Mouse (Mus musculus): ENCODE measurements around the gene Ccdc137.

Ccdc137 gene

DNA sequence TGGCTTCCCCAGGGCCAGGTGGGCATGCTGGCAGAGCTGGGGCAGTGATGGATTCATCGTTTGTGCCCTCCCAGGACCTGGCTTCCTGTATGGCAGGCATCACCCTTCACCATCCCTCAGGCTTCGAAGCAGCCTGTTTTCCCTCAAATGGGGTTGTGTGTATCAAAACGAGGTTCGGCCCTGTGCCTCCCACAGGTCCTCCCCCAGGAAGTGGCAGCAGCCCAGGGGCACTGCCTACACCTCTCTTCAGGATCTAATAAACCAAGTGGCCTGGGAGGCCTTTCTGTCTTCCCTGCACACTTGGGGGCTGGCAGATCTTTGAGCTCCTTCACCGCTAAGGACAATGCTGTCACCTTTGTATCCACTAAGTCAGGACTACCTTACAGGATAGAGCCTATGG is 41.0 kb downstream of the Ccdc137 start:
- DNase-seq (ENCODE audit: low spot score in 2 of 2): no peak

DNA sequence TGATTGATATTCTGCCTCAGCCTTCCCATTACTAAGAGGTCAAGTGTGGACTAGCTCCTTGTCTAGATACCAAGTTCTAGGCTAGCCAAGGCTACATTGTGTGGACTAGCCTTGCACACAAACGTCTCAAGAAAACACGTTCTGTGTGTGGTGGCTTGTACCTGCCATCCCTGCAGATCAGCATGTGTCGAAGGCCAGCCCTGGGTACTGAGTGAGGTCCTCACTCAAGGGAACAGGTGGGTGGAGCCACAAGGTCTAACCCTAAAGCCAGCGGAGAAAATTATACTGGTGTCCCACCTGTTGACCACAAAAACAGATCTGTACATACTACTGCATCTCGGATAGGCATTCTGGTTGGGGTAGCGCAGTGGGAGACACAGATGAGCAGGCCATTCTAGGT is 42.0 kb downstream of the Ccdc137 start:
- DNase-seq (ENCODE audit: low spot score in 2 of 2): no peak

DNA sequence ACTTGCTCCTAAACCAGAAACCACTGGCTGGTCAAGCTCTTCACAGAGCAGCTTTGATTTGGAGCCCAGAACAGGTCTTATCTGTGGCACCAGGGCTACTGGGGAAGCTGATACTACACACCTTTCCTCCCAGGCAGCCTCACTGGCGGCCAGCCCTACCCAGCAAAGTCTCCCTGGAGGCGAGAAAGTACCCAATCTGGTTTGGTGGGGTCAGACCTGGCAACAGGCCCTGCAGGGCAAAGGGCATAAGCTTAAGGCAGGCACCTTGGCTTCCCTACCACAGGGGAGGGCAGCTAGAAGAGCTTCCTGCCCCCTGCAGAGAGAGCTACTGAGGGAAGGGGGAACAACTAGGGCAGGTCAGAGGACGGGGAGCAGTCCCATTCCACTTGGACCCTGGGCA is 42.4 kb downstream of the Ccdc137 start:
- no peak for DNase-seq (ENCODE audit: low spot score in 2 of 2)

DNA sequence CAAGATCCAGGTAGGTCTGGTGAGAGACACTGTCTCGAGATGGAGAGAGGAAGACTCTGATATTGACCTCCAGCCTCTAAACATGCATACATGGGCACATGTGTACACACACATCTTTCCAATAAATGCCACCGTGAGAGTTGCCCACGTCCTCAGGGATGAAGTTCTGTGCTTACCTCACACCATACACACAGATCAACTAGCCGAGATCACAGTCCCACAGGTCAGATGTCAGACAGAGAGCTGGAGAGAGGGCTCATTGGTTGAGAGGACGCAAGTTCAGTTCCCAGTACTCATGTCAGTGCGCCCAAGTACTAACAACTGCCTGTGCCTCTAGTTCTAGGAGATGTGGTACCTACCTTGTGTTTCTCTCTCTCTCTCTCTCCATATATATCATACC is 43.1 kb downstream of the Ccdc137 start:
- DNase-seq (ENCODE audit: low spot score in 2 of 2): no peak

DNA sequence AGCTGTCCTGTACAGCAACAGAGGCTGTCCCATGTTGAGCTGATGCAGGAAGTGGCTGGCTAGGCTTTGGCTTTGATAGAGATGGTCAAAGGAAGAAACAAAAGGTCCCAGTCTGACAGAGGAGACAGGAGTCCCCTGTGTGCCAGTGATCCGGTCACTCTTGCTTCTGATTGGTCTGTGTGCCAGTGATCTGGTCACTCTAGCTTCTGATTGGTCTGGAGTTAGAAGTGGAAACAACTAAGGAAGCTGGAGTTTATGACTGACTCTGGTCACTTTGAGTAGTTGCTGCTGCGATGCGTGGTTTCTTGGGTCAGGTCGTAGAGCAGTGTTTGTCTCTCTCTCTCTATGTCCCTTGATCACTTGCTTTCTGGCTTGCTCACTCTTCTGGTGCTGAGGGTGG is 43.8 kb downstream of the Ccdc137 start:
- no peak for DNase-seq (ENCODE audit: low spot score in 2 of 2)

DNA sequence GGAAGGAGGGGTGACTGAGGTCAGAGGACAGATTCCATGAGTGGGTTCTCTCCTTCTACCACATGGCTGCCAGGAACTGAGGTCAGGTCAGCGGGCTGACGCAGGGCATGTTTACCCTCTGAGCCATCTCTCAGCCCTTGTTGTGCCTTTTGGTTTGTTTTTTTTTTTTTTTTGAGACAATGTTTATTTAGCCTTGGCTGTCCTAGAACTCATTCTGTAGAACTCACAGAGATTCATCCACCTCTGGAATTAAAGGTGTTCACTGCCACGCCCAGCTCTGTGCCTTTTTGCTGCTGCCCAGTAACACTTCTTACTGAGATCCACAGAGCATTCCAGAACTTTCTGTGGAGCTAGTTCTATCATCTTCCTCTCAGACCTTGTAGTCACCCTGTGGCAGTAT is 47.7 kb downstream of the Ccdc137 start:
- DNase-seq (ENCODE audit: low spot score in 2 of 2): no peak

DNA sequence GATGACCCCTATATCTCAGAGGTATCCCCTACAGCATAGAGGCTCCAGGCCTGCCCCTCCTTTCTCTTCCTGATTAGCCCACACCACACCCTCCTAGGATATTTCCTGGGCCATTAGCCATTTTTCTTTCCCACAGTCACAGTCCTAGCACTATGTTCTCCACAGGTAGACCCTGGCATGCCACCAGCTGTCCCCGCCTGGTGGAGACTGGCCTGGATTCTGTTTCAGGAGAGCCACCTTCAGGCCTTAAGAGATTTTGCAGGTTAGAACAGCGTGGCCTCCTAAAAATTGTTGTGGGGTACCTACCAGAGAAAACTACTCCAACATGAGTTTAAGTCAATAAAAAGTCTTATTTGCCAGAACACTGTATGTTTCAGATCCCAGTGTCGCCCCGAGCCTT is 49.0 kb downstream of the Ccdc137 start:
- no peak for DNase-seq (ENCODE audit: low spot score in 2 of 2)

DNA sequence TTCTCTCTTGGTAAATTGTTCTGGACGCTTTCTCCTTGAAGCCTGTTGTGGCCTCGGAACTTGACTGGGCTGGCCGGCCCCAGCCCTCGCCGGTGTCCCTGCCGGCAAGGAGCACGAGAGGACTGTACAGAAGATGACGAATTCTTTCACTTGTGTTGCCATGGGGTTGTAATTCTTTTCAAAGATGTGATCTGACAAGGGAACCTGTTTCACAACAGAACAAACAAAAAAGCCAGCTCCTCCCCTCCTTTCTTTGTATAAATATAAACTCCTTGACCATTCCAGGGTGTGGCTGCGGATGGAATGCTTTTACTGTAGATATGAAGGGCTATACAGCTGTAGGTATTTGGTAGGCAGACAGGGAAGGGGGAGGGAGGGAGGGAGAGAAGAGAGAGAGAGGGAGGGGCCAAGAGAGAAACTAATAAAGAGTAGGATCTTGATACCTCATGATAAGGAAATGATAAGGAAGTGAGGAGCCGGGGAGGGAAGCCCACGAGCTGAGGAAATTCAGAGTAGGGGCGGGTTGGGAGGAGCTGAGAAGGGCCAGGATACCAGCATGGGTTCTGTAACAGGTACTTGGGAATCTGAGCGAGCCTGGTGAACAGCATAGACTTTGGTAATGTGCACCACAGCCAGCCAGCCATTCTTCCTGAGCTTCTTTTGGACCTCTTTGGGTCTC is 49.8 kb downstream of the Ccdc137 start:
- DNase-seq (ENCODE audit: low spot score in 2 of 2): no peak

DNA sequence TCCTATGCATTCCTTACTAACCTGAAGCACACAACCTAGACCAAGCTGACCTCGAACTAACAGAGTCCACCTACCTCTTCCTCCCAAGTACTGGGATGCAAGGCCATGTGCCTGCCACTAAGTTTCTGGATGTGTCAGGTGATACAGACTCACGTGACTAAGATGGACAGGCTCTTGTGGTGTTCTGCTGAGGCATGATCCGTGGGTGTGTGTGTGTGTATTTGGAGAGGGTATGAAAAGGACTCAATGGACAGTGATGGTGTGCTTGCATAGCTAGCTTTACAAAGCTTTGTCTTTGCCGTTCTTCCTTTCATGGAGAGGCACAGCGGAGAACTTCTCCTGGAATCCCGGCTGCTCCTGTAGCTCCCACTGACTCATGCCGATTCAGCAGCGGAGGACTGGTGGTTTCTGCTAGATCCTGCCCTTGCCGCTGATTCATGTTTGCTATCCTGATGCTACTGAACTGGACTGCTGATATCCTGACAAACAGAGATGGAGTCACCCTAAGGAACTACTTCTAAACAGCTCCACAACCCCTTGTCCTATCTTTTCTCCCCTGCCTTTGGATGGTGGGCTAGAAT is 50.5 kb downstream of the Ccdc137 start:
- no peak for DNase-seq (ENCODE audit: low spot score in 2 of 2)

DNA sequence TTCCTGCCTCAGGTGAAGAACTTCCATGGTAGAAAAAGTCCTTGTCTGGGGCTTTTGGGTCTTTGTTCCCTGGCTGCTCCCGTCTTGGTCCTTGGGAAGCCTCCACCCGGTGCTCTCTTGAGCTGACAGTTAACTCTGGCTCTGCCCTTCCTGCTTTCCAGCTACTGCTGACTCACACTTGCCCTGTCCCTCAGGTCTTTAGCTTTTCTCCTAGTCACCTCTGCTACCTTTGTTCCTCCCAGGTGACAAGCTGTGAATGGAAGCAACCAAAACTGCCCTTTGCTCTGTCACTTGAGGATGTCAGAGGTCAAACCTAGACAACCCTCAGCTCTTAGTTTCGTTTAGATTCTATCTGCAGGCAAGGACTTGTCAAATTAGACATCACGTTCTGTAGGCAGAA is 52.0 kb downstream of the Ccdc137 start:
- DNase-seq (ENCODE audit: low spot score in 2 of 2): no peak

DNA sequence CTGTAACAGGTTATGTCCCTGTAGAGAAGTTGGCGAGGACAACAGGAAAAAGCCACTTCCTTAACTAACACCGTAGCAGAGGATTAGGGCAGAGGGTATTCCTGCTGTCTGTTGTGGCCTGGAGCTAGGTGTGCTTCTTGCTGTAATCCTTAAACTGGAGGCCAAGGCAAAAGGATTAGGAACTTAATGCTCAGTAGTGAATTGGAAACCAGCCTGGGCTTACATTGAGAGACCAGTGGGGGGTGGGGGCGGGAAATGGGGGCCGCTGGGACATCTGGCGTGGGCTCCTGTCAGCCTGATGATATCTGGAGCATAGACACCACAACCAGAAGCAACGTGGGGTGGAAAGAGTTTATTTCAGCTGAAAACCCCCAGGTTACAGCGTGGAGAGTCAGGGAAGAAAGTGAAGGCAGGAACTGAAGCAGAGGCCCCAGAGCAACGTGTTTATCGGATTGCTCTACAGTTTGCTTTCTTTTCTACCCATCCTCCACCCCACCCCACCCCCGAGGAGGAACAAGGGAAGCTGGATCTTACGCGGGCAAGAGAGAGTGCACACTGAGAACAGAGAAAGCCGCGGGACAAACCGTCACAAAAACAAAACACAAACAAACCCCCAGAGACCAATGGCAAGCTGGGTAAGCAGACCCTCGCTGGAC is 52.6 kb downstream of the Ccdc137 start:
- peak in 1 of 2 experiments; percentile 53 for DNase-seq (ENCODE audit: low spot score in 2 of 2)

DNA sequence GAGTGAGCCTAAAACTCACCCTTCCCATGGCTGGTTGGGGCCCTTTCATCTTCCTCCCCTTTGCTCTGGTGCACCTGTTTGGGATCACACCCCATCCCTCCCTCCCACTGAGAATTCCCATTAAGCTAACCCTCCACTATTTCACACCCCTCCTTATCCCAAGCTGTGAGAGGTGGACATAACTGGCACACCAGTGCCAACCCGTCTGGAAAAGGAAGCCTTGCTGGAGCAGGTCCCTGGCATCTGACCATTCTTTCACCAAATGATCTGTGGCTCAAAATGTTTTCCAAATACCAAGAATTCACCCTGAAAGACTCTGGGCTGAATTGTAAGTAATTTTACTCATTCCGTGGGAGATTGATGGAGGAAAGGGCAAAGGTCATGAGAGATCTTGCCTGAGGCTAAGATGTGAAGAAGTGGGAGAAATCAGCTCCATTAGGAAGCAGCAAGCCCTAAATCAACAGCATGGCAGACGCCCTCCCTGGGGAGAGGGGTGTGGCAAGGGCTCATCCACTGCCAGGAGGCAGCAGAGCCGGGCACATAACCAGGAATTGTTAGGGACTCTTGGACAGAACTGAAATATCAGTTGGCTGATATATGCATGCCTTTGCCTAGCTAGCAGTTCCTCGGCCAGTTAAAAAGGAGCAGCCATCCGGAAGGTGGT is 55.0 kb downstream of the Ccdc137 start:
- no peak for DNase-seq (ENCODE audit: low spot score in 2 of 2)
